Mouse (Mus musculus): ENCODE measurements around the gene Klk1b24.
"Not testable (repeated sequence)": the region's sequence is repeated elsewhere in the genome, so short reads cannot be mapped to it uniquely, and the experiment has no call there.

Gene Klk1b24

GRCm38 (mm10) chr7:44187936-44188335 lies at the start of gene Klk1b24:
TSS of gene Klk1b24 (plus strand) at chr7:44188236.
- DNase-seq: not testable (repeated sequence)

- DNase-seq: no peak
Observed at GRCm38 (mm10) chr7:44179299-44180045, 8.6 kb upstream of the Klk1b24 start.

DNA sequence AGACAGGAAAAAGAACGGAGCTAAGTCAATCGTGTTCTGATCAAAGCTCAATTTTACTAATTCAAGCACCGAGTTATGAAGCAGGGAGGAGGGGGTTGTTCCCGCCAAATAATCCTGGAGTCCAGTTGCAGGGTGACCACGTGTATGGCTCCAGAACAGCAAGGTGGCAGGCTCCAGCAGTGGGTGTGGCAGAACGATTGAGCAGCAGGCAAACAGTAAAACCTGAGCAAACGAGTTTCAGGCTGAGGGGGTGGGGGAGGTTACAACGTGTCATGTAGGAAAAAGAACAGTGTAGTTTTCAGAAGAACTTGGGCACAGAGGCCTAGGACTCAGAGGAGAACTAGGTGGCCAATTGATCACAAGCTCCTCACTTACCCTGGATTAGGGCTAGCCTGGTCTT lies 1.5 kb upstream of the Klk1b24 start:
- DNase-seq: not testable (repeated sequence)

DNA sequence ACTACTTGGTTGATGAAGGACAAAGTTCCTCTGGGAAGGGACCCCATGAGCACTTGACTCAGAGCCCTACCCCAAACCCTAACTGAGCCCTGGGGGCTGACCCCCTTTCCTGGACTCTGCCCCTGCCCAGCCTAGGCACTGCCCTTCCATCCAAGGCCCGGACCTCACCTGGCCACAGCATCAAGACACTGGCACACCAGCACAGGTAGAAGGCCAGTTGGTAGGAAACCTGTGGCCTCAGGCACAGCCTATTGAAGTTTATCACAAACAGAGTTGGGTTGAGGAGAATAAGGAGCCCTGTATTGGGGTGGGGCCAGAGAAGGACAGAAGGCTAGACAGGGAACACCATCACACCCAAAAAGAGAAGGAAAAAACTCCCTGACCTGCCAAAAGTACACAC lies 5.4 kb downstream of the Klk1b24 start:
- not testable (repeated sequence) for DNase-seq

DNA sequence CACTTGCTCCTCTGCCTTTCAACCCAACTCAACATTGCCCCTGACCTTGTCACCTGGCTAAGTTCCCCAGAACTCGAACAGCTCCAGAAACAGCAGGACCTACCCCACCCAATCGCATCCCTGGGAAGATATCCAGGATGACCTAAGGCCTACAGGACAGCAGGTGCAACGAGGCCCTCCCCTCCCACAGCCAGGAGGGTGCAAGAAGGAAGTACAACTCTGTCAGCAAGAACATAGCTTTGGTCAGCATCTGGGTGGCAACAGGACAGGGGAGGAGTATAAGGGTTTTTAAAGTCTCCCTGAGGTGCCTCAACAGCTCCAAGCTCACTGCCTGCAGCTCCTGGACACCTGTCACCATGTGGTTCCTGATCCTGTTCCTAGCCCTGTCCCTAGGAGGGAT lies 9.9 kb downstream of the Klk1b24 start, which contains the start of gene Klk1b3:
Klk1b3 (plus strand) TSS at position 301 of the 400 bp plus-strand sequence.
- DNase-seq: no peak

DNA sequence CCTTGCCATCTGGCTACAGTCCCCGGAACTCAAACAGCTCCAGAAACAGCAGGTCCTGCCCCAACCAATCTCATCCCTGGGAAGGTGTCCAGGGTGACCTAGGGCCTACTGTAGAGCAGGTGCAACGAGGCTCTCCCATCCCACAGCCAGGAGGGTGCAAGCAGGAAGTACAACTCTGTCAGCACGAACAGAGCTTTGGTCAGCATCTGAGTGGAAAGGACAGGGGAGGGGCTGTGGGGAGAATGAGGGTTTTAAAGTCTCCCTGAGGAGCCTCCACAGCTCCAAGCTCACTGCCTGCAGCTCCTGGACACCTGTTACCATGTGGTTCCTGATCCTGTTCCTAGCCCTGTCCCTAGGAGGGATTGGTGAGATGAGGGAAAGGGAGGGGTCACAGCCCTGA lies 19.1 kb downstream of the Klk1b24 start, which contains the start of gene Klk1b4:
Klk1b4 (plus strand) TSS at position 301 of the 400 bp plus-strand sequence.
- not testable (repeated sequence) for DNase-seq

- no peak for DNase-seq
Observed at GRCm38 (mm10) chr7:44208307-44208706, 20.3 kb downstream of the Klk1b24 start.

DNA sequence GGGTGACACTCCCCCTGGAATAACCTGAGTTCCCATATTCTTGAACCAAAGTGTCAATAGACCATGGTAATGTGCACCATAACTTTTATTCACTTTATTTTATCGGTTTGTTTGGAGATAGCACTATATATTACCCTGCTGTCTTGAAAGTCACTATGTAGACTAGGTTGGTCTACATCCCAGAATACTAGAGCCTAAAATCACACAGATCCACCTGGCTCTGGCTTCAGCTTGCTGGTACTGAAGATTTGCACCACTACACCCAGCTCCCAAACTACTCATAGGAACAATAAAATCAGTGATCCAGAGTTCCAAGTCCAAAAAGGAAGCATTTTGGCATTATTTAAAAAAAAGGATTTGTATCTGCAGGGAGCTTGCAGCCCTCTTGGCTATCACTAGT lies 27.6 kb downstream of the Klk1b24 start, which contains the start of gene Klk1b5:
Klk1b5 (plus strand) TSS at position 301 of the 400 bp plus-strand sequence.
- DNase-seq: no peak

GRCm38 (mm10) chr7:44221601-44222000 lies 33.6 kb downstream of the Klk1b24 start:
- DNase-seq: not testable (repeated sequence)

DNA sequence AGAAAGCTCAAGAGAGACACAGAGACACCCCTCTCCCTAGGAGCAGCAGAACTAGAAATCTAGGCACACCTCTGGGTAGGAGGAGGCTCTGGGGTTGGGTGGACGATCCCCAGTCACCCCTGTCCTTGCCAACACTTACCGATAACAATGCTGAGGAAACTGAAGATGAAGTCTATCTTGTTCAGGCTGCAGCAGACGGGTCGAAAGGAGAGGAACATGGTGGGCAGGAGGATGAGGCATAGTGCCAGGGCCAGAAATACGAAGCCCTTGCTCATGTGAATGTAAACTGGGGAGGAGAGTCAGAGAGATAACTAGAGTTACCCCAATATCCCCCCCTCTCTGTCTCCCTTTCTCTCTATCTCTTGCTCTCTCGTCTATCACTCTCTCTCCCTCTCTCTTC lies 34.3 kb downstream of the Klk1b24 start:
- DNase-seq: not testable (repeated sequence)

DNA sequence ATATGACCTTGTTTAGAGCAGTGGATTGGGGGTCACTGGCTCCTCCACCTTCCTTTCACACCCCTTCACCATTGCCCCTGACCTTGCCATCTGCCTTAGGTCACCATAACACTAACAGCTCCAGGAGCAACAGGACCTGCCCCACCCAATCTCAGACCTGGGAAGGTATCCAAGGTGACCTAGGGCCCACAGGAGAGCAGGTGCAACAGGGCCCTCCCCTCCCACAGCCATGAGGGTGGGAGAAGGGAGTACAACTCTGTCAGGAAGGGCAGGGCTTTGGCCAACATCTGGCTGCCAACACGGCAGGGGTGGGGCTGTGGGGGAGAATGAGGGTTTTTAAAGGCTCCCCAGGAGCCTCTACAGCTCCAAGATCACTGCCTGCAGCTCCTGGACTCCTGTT lies 37.0 kb downstream of the Klk1b24 start, which contains the start of gene Klk1:
Klk1 (plus strand) TSS at position 285 of the 400 bp plus-strand sequence.
- DNase-seq: no peak

- no peak for DNase-seq
Observed at GRCm38 (mm10) chr7:44235909-44236308, 47.9 kb downstream of the Klk1b24 start, which contains the start of gene Gm36864. TSS of gene Gm36864 (plus strand) at chr7:44236177.

- DNase-seq: no peak
Observed at GRCm38 (mm10) chr7:44239913-44240312, 51.9 kb downstream of the Klk1b24 start.

- DNase-seq: no peak
Observed at GRCm38 (mm10) chr7:44240712-44241111, 52.7 kb downstream of the Klk1b24 start.

- DNase-seq: no peak
Observed at GRCm38 (mm10) chr7:44241163-44241562, 53.1 kb downstream of the Klk1b24 start.
